Mouse (Mus musculus) brain, adult 2 months (tissue): Measurements from ENCODE around the gene Vmn1r17.
A peak's percentile ranks its signal among the peaks of the same experiment; 100 is the strongest.
"Not testable (repeated sequence)": the region's sequence is repeated elsewhere in the genome, so short reads cannot be mapped to it uniquely, and the experiment has no call there.

ENCODE experiments used
- DNase-seq: peaks from one replicate; pipeline ENCODE4 v3.0.0; 2011; ENCODE audit warnings: low read depth, low spot score

The Vmn1r17 gene

GRCm38 (mm10) chr6:57363627-57364026, at the start of gene Vmn1r17:
Vmn1r17 (minus strand) TSS chr6:57363727.
- DNase-seq, result no peak

DNA sequence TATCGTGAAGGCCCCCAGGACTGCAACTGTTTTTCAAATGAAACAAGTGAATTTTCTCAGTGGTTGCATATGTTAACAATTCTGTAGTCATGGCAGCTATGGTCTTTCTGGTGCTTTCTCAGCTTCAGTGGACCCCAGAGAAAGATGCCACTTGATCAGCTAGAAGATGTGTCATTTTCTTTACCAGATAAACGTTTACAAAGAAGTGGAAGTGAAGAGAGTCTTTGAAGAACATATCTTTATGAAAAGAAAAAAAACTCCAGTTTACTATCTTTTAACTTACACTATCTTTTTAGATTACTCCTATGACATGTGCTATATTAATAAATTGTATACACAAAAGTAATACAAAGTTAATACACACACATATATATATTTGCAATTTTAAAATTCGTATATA, 40.0 kb upstream of the Vmn1r17 start, which contains the start of gene Vmn1r19:
Vmn1r19 (plus strand) TSS at position 301 of the 400 bp plus-strand sequence.
- not testable (repeated sequence) for DNase-seq

GRCm38 (mm10) chr6:57395683-57396082, 32.2 kb upstream of the Vmn1r17 start, which contains the start of gene Vmn1r18:
Vmn1r18 (minus strand) TSS chr6:57395783.
- DNase-seq, result no peak

GRCm38 (mm10) chr6:57367496-57367895, 4.0 kb upstream of the Vmn1r17 start:
- no peak for DNase-seq

DNA sequence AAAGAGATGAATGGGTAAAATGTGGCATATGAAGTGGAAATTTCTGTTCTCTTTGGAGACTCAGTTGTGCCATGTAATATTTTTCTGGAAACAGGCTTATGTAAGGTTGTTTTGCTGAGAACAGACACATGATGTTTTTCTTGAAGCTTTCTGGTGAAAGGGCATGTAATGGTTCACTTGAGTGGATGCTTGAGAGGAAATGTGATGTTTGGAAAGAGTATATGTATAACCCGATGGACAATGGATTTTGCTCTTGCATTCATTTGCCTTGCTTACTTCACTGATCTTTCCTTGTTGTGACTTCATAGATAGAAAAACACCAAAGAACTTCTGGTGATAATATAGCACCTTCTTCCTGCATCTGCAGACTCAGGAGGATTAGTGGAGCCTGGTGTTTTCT, 2.3 kb upstream of the Vmn1r17 start:
- DNase-seq, result not testable (repeated sequence)

GRCm38 (mm10) chr6:57356864-57357263, 6.7 kb downstream of the Vmn1r17 start:
- DNase-seq, result peak; percentile 66

- no peak for DNase-seq
Observed at GRCm38 (mm10) chr6:57329394-57329793, 34.1 kb downstream of the Vmn1r17 start, which contains the start of gene Vmn1r16. Vmn1r16 (minus strand) TSS chr6:57329494.

GRCm38 (mm10) chr6:57326176-57326575, 37.4 kb downstream of the Vmn1r17 start:
- DNase-seq, result no peak
